Mouse (Mus musculus): ENCODE data around the gene Srpx2.

The Srpx2 gene

GRCm38 (mm10) chrX:133908261-133908660, at the start of gene Srpx2:
Gene Srpx2, plus strand, starts transcription at chrX:133908426.
- DNase-seq (ENCODE audit: low read depth, low spot score): peak; percentile 24

GRCm38 (mm10) chrX:133869743-133870142, 38.5 kb upstream of the Srpx2 start:
- DNase-seq (ENCODE audit: low read depth, low spot score): no peak

DNA sequence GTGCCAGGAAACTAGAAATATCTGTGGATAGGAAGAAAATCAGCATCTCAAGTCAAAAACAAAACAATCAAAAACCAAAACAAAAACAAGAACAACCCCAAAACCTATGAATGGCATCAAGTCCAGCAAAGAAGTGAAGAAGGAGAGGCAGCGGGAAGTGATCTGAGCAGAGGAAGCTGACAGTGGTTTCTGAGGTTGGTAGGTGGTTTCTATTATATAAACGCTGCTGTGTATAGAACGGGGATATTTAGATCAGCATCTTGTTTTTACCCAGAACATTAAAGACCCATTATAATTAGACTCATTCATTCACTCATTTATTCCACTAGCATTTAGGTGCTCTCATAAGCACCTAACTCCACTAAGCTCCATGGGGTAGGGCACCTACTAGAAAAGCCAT, 20.9 kb upstream of the Srpx2 start:
- no peak for DNase-seq (ENCODE audit: low read depth, low spot score)

GRCm38 (mm10) chrX:133888111-133888510, 20.1 kb upstream of the Srpx2 start:
- DNase-seq (ENCODE audit: low read depth, low spot score): no peak

DNA sequence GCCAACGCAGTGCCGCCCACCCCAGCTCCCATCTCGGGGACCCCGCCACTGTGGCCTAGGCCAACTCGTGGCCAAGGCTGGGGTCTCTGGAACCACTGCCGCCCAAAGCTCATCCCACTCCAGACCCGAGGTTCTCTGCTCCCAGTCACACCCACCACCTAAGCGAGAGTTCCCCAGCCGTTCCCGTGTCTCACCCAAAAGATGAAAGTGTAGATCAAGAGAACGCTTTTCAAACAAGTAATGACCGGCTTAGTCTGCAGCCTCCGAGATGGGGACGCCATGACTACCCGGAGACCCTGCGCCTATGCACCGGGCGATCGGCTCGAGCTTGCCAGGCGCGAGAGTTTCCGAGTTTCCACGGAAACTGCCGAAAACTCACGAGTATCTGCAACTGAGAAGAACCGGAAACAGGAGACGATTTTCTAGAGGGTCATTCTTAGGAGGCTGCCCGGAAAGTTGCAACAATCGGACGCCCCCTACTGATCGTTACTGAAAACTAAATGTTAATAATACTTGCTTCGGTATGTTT, 10.1 kb upstream of the Srpx2 start, which contains the start of gene Tspan6:
Gene Tspan6, minus strand, starts transcription at position 416 of the 529 bp plus-strand sequence.
- peak; percentile 61 for DNase-seq (ENCODE audit: low read depth, low spot score)

GRCm38 (mm10) chrX:133911397-133912103, 3.3 kb downstream of the Srpx2 start:
- DNase-seq (ENCODE audit: low read depth, low spot score): peak; percentile 27

GRCm38 (mm10) chrX:133913006-133913405, 4.8 kb downstream of the Srpx2 start:
- no peak for DNase-seq (ENCODE audit: low read depth, low spot score)

DNA sequence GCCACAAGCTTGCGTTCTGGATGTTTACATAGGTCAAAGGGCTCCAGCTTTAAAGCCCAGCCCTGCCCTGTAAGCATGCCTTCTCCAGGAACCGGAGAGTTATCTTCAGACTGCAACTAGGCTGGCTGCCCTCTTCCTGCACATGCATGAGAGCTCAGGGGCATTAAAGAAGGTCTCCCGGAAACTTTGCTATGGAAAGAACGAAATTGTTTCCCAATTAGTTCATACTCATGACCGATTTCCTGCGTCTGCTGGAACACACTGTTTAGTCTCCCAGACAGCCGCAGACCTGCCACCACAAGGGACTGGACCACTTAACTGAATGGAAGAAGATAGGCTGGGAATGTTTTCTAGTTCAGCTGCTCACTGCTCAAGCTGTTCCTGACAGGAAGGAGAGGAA, 6.0 kb downstream of the Srpx2 start:
- DNase-seq (ENCODE audit: low read depth, low spot score): peak; percentile 17

DNA sequence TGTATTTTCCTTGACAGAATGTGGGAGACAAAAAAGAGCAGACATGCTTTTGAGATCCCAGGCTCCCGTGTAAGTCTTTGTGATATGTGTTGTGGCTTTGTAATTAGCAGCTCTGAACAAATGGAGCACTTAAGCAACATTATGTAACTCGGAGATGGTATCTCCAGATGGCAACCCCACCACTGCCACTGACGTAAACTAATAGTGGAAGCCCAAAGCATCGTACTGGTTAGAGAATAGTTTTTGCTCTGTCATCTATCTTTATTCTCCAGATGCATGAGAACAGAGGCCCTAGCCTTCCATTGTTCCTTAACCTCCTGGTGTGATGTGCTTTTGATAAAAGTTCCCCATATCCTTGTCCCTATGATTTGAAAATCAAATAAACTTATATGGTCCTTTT, 13.0 kb downstream of the Srpx2 start:
- no peak for DNase-seq (ENCODE audit: low read depth, low spot score)

DNA sequence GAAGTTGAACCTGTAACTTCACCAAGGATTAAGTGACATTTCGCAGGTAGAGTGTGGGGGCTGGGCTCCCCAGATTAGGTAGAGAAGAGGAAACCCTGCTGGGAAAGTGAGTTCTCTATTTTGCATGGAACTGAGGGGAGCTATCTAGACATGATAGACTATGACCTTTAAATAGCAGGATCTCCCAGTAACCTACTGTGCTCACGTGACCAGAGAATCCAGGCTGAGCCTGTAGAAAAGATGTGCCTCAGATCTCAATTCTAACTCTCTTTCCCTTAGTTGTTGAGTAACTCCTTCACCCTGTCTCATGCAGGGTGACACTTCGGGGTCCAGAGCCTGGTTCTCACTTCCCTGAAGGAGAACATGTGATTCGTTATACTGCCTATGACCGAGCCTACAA, 18.5 kb downstream of the Srpx2 start:
- DNase-seq (ENCODE audit: low read depth, low spot score): no peak

DNA sequence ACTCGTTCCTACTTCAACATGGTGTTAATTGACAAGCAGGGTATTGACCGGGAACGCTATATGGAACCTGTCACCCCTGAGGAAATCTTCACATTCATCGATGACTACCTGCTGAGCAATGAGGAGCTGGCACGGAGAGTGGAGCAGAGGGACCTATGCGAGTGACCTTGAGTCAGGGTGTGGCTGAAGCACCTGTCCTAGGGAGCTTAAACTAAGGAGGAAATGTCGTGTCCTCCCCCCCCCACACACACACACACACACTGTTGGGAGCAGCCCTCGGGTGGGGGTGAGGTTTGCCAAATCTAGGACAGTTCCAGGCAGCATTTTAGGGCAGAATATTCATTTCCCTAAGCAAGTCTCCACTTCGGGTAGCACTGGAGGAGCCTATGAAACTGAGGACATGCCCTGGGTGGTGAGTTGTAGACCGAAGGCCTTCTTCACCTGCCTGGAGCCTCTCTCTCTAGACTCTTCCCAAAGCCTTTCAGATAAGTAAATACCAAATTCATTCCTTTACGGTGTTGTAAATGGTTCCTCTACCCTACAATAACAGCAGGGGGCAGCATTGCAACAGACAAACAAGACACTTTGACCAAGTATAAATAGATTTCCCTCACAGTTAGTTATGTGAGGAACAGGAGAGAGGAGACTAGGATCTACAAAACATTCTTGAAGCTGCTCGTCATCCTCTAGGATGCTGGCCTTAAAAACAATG, 23.2 kb downstream of the Srpx2 start:
- peak; percentile 34 for DNase-seq (ENCODE audit: low read depth, low spot score)

DNA sequence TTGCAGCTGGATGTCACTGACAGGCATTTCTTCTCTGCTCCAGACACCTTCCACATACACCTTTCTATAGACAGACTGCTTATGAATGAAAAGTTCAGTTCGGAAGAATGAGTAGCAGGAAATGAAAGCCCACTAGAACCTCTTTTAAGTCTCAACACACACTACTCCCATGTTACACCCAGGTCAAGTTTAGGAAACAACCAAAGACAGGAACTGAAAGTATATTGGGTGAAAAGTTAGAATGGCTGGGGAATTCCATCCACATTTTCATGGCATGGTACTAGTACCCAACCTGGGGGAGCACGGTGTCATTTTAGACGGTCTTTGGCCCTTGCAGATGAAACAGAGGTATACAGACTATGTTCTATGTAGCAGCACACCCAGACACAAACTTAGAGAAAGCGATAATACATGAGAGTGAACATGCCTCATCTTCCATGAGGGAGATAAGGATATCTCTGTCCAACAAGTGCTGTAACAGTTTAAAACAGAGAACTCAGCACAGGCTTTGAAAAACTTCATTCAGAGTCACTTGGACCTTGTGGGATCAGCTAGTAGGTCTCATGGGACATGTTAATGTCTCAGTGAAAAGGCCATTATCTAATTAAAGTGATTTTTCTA, 28.5 kb downstream of the Srpx2 start:
- DNase-seq (ENCODE audit: low read depth, low spot score): no peak

GRCm38 (mm10) chrX:133939561-133939960, 31.3 kb downstream of the Srpx2 start:
- DNase-seq (ENCODE audit: low read depth, low spot score): no peak

- DNase-seq (ENCODE audit: low read depth, low spot score): peak; percentile 21
These were observed 39.2 kb downstream of the Srpx2 start for GRCm38 (mm10) chrX:133947427-133947826.

- DNase-seq (ENCODE audit: low read depth, low spot score): no peak
These were observed 46.4 kb downstream of the Srpx2 start for GRCm38 (mm10) chrX:133954661-133955060.

DNA sequence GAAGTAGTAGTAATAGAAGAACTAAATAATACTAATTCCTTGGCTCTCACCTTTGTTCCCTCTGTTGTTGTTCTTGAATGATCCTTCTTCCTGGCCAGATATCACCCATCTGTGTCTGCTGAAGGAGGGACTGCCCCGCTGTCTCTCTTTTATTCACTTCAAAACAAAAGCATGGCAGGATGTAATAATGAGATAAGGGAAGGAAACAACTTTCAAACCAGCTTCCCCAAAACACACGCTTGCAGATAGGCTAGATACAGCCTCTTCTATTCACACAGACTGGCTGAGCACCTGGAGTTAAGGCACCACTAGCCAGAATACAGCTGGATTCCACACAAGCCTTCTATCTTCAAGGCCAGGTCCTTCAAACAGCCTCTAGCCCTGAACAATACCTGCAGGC, 52.4 kb downstream of the Srpx2 start:
- DNase-seq (ENCODE audit: low read depth, low spot score): no peak

DNA sequence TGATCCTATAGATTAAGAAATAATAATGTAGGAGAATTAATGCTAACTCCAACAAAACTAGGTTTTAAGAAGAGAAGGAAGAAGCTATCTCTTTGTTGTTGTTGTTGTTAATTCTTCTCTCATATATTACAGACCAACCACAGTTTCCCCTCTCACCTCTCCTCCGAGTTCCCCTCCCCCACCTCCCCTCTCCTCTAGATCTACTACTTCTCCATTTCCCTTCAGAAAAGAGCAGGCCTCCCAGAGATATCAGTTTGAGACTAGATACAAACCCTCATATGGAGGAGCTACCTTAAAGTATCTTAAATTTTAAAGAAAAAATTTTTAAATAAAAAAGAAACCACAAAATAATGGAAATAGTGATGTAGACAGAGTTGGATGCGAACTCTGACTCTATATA, 56.4 kb downstream of the Srpx2 start:
- DNase-seq (ENCODE audit: low read depth, low spot score): no peak

GRCm38 (mm10) chrX:133981231-133982002, 73.2 kb downstream of the Srpx2 start, which contains the start of gene Sytl4:
Gene Sytl4, minus strand, starts transcription at chrX:133981812.
- DNase-seq (ENCODE audit: low read depth, low spot score): peak; percentile 1

Measured in skeletal muscle tissue, adult 2 months (tissue).